Mouse (Mus musculus): ENCODE results near the gene Gnat3.
"Not testable (repeated sequence)": the region's sequence is repeated elsewhere in the genome, so short reads cannot be mapped to it uniquely, and the experiment has no call there.

The Gnat3 gene

GRCm38 (mm10) chr5:17962249-17962648 is at the start of gene Gnat3:
Gnat3 (plus strand) TSS chr5:17962549.
- DNase-seq = no peak

- DNase-seq = no peak
Measured at GRCm38 (mm10) chr5:17918966-17919365, 43.4 kb upstream of the Gnat3 start.

DNA sequence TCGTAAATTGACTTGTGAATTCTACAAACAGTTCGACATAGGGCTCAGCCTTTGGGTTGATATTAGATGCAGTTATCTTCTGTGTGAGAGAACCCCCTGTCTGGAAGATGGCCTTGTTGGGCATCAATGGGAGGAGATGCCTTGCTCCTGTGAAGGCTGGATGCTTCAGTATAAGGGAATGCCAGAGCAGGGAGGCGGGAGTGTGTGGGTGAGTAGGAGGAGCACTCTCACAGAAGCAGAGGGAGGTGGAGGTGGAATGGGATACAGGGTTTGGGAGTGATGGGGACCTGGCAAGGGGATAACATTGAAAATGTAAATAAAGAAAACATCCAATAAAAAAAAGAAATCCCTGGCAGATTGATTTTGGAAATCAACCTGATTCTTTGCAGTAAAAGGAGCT is 38.7 kb upstream of the Gnat3 start:
- DNase-seq = no peak

DNA sequence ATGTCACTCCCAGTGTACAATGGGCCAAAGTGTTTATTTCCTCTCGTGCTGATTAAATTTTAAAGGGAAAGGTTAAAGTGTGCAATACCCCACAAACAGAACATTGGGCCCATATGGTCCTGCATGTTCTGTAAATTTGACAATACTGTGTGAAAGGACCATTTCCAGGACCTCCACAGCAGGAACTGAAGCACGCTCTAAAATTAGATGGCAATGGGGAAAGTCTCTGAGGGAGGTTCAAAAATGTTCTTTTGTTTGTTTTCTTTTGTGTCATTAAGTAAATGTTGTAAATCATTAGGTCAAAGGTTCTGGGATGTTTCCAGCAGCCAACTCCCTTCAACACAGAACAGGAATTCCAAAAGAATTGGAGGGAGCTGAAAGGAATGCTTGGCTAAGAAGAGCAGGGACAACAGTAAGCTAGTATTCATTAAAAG is 38.2 kb upstream of the Gnat3 start:
- no peak for DNase-seq

DNA sequence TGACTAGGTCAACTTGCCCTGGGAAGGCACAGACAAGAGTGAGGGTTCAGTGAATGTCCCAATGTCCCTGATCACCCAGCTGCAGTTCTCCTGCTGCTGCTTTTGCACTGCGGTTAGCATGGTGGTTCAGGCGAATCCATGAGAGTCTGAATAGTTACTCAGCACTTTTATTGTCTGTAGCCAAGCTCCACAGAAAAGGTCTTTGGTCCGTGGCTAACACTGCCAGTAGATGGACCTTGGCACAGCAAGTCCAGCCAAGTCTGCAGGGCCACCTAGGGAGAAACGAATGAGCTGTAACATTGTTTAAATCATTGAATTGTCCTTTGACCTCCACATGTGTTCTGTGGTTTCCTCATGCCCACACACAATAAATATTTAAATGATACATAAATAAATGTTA is 33.9 kb upstream of the Gnat3 start:
- no peak for DNase-seq

- no peak for DNase-seq
Measured at GRCm38 (mm10) chr5:17929006-17929567, 33.3 kb upstream of the Gnat3 start.

- not testable (repeated sequence) for DNase-seq
Measured at GRCm38 (mm10) chr5:17931588-17931987, 30.8 kb upstream of the Gnat3 start.

DNA sequence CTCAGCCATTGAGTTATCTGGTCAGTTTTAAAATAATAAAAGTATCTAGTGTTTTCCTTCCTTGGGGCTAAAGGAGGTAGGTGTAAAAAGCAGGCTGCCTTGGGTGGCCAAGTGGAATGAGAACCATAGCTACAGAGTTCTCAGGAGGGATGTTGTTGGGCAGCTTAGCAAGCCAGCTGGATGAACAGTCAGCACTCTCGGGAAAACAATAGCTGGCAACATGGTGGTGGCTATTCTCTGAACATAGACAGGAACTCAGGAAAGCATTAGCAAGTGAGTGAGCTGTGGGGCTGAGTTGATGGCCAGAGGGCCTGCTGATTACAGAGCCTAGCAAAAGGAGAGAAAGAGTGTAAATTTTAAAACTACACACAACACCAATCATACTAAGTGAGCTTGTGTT is 27.8 kb upstream of the Gnat3 start:
- DNase-seq = no peak

GRCm38 (mm10) chr5:17938170-17938939 is 24.0 kb upstream of the Gnat3 start:
- no peak for DNase-seq

DNA sequence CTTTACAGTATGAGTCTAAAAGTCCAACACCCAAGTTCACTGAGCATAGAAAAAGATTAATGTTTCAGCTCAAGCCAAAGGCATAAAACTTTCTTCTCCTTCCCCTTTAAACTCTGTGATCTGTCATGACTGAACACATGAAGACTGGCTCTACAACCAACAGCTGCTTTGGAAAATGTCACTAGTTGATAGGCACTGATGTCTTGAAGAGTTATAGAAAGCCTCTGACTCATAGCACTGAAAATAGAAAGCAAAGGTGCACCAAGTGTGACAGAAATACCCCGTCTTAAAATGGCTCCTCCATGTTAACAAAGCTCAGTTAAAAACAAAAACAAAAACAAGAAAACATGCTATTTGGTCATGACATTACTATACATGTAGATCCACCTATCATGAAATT is 5.9 kb upstream of the Gnat3 start:
- no peak for DNase-seq

GRCm38 (mm10) chr5:17969704-17970390 is 7.5 kb downstream of the Gnat3 start:
- DNase-seq = no peak

GRCm38 (mm10) chr5:17970391-17970730 is 8.0 kb downstream of the Gnat3 start:
- no peak for DNase-seq

GRCm38 (mm10) chr5:17980501-17981121 is 18.3 kb downstream of the Gnat3 start:
- no peak for DNase-seq

GRCm38 (mm10) chr5:17982770-17983169 is 20.4 kb downstream of the Gnat3 start:
- no peak for DNase-seq

GRCm38 (mm10) chr5:17984522-17984921 is 22.2 kb downstream of the Gnat3 start:
- DNase-seq = no peak

- no peak for DNase-seq
Measured at GRCm38 (mm10) chr5:17986611-17987010, 24.3 kb downstream of the Gnat3 start.

GRCm38 (mm10) chr5:17990618-17991017 is 28.3 kb downstream of the Gnat3 start:
- DNase-seq = no peak

DNA sequence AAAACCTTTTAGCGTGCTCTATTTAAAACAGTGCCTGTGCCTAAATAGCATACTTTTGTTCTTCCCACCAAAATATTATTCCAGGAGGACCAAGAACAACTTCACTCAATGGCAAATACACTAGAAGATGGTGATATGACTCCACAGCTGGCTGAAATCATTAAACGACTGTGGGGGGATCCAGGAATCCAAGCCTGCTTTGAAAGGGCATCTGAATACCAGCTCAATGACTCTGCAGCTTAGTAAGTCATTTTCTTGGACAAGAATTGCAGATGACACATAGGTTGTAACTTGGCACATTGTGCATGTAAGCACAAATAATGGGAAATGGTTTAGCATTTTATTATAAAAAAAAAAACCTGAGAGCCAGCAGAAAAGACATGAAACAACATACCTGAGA is 37.2 kb downstream of the Gnat3 start:
- no peak for DNase-seq

- no peak for DNase-seq
Measured at GRCm38 (mm10) chr5:18000185-18000584, 37.8 kb downstream of the Gnat3 start.

- no peak for DNase-seq
Measured at GRCm38 (mm10) chr5:18001646-18002045, 39.3 kb downstream of the Gnat3 start.

DNA sequence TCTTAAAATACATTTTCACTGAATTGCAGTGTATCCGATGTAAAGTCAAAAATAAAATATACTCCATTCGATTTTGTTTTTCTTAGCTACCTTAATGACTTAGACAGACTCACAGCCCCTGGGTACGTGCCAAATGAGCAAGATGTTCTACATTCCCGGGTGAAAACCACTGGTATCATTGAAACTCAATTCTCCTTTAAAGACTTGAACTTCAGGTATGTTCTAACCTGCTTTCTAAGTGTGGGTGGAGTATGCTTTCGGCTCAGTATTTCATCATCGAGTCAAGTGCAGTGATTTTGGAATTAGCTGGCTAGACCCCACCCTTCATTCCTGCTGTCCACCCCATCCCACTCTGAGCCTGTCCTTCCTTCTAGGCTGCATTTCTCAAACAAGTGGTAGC is 41.3 kb downstream of the Gnat3 start:
- DNase-seq = no peak

GRCm38 (mm10) chr5:18004824-18005611 is 42.7 kb downstream of the Gnat3 start:
- no peak for DNase-seq

- DNase-seq = no peak
Measured at GRCm38 (mm10) chr5:18006157-18006556, 43.8 kb downstream of the Gnat3 start.

Measured in cerebellum, postnatal 36 days (tissue).